Mouse (Mus musculus) testis, adult 2 months (tissue): ENCODE results near the gene Slc26a9.

Source experiments
- CTCF ChIP-seq: fragments of 200-500 bp; IDR thresholded peaks from 2 replicates; pipeline ENCODE4 v1.5.1; 2012; ENCODE audit warnings: low read depth, mild to moderate bottlenecking, inconsistent platforms, low read length, moderate library complexity; ENCODE audit not compliant: control insufficient read depth, insufficient read depth, insufficient replicate concordance
- POLR2A ChIP-seq: fragments of 200-500 bp; IDR thresholded peaks from 2 replicates; pipeline ENCODE4 v1.6.1; 2012; ENCODE audit warnings: low read depth, mild to moderate bottlenecking, inconsistent platforms, low read length, moderate library complexity; ENCODE audit not compliant: control insufficient read depth

- TF ChIP-seq POLR2A (no peak), CTCF (no peak)
Measured at GRCm38 (mm10) chr1:131748636-131749035, 4.8 kb downstream of the Slc26a9 start.
